Mouse (Mus musculus) hindlimb bud, embryonic 11.5 days (tissue): ENCODE data around the gene Styx.
"Not testable (repeated sequence)": the region's sequence is repeated elsewhere in the genome, so short reads cannot be mapped to it uniquely, and the experiment has no call there.

Experiments used
- DNase-seq: peaks from one replicate; pipeline ENCODE4 v3.0.0-alpha.2; 2012; ENCODE audit warnings: low read depth, low spot score; ENCODE audit errors: extremely low spot score

The Styx gene

DNA sequence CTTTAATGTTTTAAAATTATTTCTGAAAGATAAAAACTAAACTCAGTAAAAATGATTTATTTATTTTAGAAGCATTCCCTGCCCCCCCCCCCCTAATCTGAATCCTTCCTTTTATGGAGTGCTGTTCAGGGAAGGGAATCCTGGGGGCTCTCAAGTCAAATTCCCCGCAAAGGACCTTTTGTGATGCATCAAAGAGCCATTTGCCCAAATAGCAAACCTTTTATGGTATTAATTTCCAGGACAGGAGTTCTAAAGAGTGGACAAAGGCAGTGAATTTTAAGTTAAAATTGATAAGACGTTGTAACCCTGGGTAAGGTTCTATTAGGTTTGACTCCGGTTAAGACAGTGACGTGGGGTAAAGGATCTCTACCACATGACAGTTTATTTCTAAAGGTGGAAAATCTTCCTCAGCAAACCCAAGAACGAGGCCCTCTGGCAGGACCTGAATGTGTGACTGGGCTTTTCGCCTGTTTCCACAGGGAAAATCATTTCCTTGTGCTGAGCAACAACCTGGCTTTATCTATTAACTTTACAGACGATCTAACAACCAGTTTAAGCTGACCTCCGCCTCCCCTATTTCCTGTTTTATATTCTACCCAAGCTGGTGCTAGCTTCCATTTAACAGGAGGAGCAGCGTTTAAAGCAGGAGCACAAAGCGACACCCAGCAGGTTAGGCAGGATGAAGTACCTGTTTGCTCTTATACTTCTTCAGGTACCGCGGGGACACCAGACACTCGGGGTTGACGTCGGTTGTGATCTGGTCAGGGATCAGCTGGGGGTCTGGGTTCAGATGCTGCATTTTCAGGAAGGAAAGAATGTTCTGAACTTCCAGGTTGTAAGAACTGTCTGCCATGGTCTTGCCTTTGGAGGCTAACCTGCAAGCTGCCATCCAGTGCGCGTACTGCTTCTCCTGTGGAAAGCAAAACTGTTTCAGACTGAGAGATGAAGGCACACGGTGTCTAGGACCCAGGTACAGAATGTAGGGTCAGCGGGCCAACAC lies 113.4 kb downstream of the Styx start:
- DNase-seq = no peak

DNA sequence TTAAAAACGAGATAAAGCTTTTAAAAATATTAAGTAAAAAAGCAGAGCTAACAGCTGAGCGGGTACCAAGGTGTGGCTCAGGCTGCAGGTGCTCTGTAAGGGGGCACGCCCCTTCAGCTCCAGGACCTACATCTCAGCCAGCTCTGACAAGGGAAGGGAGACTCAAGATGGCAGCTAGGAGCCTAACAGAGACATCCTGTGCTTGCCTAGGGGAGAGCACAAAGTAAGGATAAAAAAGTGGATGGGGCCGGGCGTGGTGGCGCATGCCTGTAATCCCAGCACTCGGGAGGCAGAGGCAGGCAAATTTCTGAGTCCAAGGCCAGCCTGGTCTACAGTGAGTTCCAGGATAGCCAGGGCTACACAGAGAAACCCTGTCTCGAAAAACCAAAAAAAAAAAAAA lies 115.5 kb downstream of the Styx start:
- DNase-seq = not testable (repeated sequence)

- DNase-seq = no peak
Measured at GRCm38 (mm10) chr14:45469446-45469845, 118.6 kb downstream of the Styx start.
